Mouse (Mus musculus): ENCODE measurements at regions not wholly inside any gene's neighbourhood (a gene's known extent, or its start where the extent isn't known, plus 50 kb on each side); places are given as distances from the start of the nearest gene placed in this dataset.

- Histone ChIP-seq H3K4me3 (ENCODE audit: control insufficient read depth in 1 of 2, insufficient read depth in 1 of 2, low read depth in 2 of 2, low read length in 2 of 2) (no peak overlapping the region), H3K27me3 (ENCODE audit: control insufficient read depth in 1 of 2, insufficient read depth in 2 of 2, low read length in 2 of 2) (no peaks in the 10 kb centered on the region), H3K36me3 (ENCODE audit: control insufficient read depth in 1 of 2, insufficient read depth in 2 of 2, low read length in 2 of 2) (no peaks in the 10 kb centered on the region), H3K9ac (ENCODE audit: control insufficient read depth, low read depth, low read length, poor library complexity, severe bottlenecking) (no peak overlapping the region), H3K27ac (ENCODE audit: control insufficient read depth, low read depth, low read length) (no peak overlapping the region), H3K9me3 (replicated peaks; ENCODE audit: insufficient read depth, low read length) (no peaks in the 10 kb centered on the region), H3K4me1 (ENCODE audit: control insufficient read depth in 1 of 2, insufficient read depth in 2 of 2, low read length in 2 of 2) (0 out of 4 replicates have a peak, but pooled peaks cover 0 to 4% of the 10 kb centered on the region in 2 experiments), H3K79me2 (ENCODE audit: control insufficient read depth, insufficient read depth, low read length, poor library complexity) (no peaks in the 10 kb centered on the region)
- DNase-seq (ENCODE audit: low read depth, low spot score) = no peak
- no peak for TF ChIP-seq HCFC1 (IDR thresholded peaks at IDR 0.05; ENCODE audit: low read depth, low read length)
- TF ChIP-seq USF2 (IDR thresholded peaks at IDR 0.05; ENCODE audit: borderline replicate concordance in 1 of 2, insufficient read depth in 1 of 2, low read depth in 1 of 2, low read length in 2 of 2) = no peak
- TF ChIP-seq TAL1 (IDR thresholded peaks at IDR 0.05; ENCODE audit: low read length) = no peak
- no peak for TF ChIP-seq ZC3H11A (IDR thresholded peaks at IDR 0.05; ENCODE audit: low read depth, low read length)
- TF ChIP-seq SMC3 (IDR thresholded peaks at IDR 0.05; ENCODE audit: low read depth, low read length) = no peak
Measured at GRCm38 (mm10) chr1:34379354-34379753, 60.1 kb downstream of the Ccdc115 start.

GRCm38 (mm10) chr1:34377836-34378235 lies 61.6 kb downstream of the Ccdc115 start:
- TF ChIP-seq GABPA (IDR thresholded peaks at IDR 0.05; ENCODE audit: low read depth, low read length) = no peak
- no peak for TF ChIP-seq ELF1 (IDR thresholded peaks at IDR 0.05; ENCODE audit: low read depth, low read length)
- no peak for TF ChIP-seq BHLHE40 (IDR thresholded peaks at IDR 0.05; ENCODE audit: borderline replicate concordance, low read depth, low read length)
- no peak for TF ChIP-seq RCOR1 (IDR thresholded peaks at IDR 0.05; ENCODE audit: low read depth, low read length)
- no peak for TF ChIP-seq GATA1 (IDR thresholded peaks at IDR 0.05; ENCODE audit: low read depth, low read length)
- no peak for TF ChIP-seq NRF1 (IDR thresholded peaks at IDR 0.05; ENCODE audit: insufficient read depth, low read depth, low read length, poor library complexity, severe bottlenecking)
- no peak for TF ChIP-seq POLR2A (IDR thresholded peaks at IDR 0.05; ENCODE audit: control insufficient read depth in 1 of 2, insufficient read depth in 1 of 2, low read depth in 1 of 2, low read length in 2 of 2, poor library complexity in 1 of 2)
- TF ChIP-seq ZNF384 (IDR thresholded peaks at IDR 0.05; ENCODE audit: low read depth, low read length) = no peak
- TF ChIP-seq USF2 (IDR thresholded peaks at IDR 0.05; ENCODE audit: borderline replicate concordance in 1 of 2, insufficient read depth in 1 of 2, low read depth in 1 of 2, low read length in 2 of 2) = no peak
- TF ChIP-seq JUND (IDR thresholded peaks at IDR 0.05; ENCODE audit: low read depth, low read length) = no peak
- no peak for TF ChIP-seq ZKSCAN1 (IDR thresholded peaks at IDR 0.05; ENCODE audit: low read depth, low read length)
- TF ChIP-seq TAL1 (IDR thresholded peaks at IDR 0.05; ENCODE audit: low read length) = no peak
- no peak for TF ChIP-seq SIN3A (IDR thresholded peaks at IDR 0.05; ENCODE audit: low read length)
- no peak for TF ChIP-seq NELFE (IDR thresholded peaks at IDR 0.05; ENCODE audit: low read depth, low read length)
- no peak overlapping the region for H3K4me3 ChIP-seq (ENCODE audit: control insufficient read depth in 1 of 2, insufficient read depth in 1 of 2, low read depth in 2 of 2, low read length in 2 of 2)
- H3K4me1 ChIP-seq (ENCODE audit: control insufficient read depth in 1 of 2, insufficient read depth in 2 of 2, low read length in 2 of 2) = 0 out of 4 replicates have a peak, but pooled peaks cover 0 to 4% of the 10 kb centered on the region in 2 experiments
- H3K27me3 ChIP-seq (ENCODE audit: control insufficient read depth in 1 of 2, insufficient read depth in 2 of 2, low read length in 2 of 2) = no peaks in the 10 kb centered on the region
- no peak for DNase-seq (ENCODE audit: low read depth, low spot score)
- H3K9me3 ChIP-seq (replicated peaks; ENCODE audit: insufficient read depth, low read length) = no peaks in the 10 kb centered on the region
- no peak overlapping the region for H3K9ac ChIP-seq (ENCODE audit: control insufficient read depth, low read depth, low read length, poor library complexity, severe bottlenecking)
- H3K36me3 ChIP-seq (ENCODE audit: control insufficient read depth in 1 of 2, insufficient read depth in 2 of 2, low read length in 2 of 2) = no peaks in the 10 kb centered on the region
- H3K79me2 ChIP-seq (ENCODE audit: control insufficient read depth, insufficient read depth, low read length, poor library complexity) = no peaks in the 10 kb centered on the region
- no peak overlapping the region for H3K27ac ChIP-seq (ENCODE audit: control insufficient read depth, low read depth, low read length)
